Mouse (Mus musculus) ovary, adult 2 months (tissue): ENCODE measurements around the gene Pter. TPM values are rescaled to one million over a fixed set of nuclear protein-coding genes. Genes with fewer than 3 reads are reported as not detected.

Source experiments
- polyA plus RNA-seq: library from polyadenylated mRNA; depleted of rRNA; stranded (reverse); fragments of >200 nt; gene quantifications from 2 replicates; pipeline ENCODE4 v1.2.3, GENCODE M21; 2012; rRNA removed

The Pter gene
- polyA plus RNA-seq: 2.9 and 3.8 TPM in 2 replicates

DNA sequence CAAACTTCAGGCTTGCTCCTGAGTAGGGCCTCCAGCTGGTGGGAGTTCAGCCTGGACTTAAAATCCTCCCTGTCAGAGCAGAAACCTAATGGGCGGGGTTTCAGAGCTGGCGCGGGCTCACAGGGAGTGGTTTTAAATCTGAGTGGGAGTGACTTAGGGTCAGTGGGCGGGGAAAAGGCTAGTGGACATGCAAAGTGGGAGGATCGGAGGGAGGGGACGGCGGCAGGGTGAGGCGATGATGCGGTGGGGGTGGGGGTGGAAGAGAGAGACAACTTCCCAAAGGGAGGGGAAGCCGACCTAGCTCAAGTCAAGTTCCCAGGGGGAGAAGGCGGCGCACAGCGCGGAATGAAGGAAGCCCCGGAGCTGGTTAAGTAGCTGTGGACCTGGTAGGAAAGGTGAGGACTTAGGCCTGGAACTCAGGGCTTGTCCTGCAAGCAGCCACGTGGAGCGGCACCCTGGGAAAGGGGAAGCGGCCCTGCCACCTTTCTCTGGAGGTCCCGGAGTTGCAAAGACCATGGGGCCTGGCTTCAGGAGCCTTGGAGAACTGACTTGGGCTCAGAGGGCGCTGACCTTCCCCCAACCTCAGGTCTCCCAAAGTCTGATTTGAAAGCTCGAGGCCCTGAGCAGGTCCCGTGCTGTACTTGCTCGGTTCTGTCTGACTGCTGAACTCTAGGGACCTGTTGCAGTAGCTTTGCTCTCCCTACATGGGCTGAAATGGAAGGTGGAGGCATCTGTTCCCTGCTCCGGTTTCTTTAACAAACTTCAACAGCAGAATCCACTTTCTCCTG lies at the start of gene Pter:
TSS of gene Pter (plus strand) at position 238 of the 788 bp plus-strand sequence.

DNA sequence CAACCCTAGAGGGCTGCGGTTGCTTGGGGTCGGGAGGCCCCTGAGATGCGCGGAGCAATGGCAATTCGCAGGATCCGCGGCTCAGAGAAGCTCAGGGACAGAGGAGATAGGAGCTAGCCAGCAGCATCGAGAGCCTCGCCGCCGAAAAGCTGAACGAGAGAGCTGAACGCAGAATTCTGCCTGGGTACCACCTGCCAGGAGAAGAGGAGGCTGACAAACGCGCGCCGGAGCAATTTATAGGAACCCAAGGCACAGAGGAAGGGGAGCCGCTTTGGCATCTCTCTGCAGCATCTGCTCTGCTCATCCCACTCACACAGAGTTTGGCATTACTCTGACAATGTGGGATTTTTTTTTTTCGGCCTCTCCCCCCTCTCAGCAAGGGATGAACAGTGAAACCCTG lies 87.6 kb downstream of the Pter start, which contains the start of gene C1ql3:
TSS of gene C1ql3 (minus strand) at position 335 of the 400 bp plus-strand sequence.

Other genes with a start within 250 kb of the Pter start
- gene C1ql3, start 87.8 kb downstream of the Pter start, polyA plus RNA-seq: 0.07 and 0.15 TPM in 2 replicates